Mouse (Mus musculus): Measurements from ENCODE around the gene Cntn5. TPM values are rescaled to one million over a fixed set of nuclear protein-coding genes. Genes with fewer than 3 reads are reported as not detected.

The Cntn5 gene
- polyA plus RNA-seq (2014; fragmentation: Nextera tagmentation; extraction: Ambion mirVana), result 1.7 and 2.0 TPM in 2 replicates

DNA sequence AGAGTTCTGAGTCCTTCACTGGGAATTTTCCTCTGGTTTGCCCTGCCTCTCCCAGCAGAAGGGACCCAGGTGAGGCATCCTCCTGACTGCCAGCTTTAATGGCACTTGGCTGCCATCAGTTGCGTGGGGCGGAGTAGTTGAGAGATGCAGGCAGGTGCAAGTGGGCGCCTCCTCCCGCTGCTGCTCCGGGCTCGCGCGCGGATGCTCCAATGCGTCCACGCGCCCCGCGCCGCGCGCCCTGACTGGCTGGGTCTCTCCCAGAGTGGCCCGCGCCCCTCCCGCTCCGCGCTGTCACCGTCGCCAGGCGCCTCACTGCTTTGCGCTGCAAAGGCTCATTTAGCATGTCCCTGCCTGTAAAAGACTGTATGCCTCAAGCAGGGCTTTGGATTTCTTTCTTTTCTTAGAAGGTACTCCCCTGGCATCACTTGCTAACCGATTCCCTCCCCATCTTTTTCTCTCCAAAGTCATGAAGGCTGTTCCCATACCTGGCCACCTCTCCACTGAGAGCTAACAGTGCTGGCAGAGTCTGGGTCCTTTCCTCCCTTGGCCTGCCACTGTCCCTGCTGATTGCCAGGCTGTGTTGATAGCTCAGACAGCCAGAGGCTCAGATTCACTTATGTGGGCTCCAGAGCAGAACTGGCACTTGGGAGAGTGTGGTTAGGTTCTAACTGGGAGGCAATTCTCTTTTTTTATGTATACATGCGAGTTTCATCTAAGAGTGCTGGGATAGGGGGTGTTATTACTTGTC lies at the start of gene Cntn5:
TSS of gene Cntn5 (minus strand) at position 160 of the 748 bp plus-strand sequence.
- Histone ChIP-seq H3K27ac (ENCODE audit: low read depth, low read length) (no peak within 1 kb of the TSS), H3K4me1 (ENCODE audit: control insufficient read depth, insufficient read depth, low read length) (peaks cover 3% of the 10 kb centered on the region; the same call in 1 of the 2 replicates), H3K9me3 (ENCODE audit: control insufficient read depth, low read length) (no peaks in the 10 kb centered on the region), H3K27me3 (ENCODE audit: control insufficient read depth, insufficient read depth, low read length) (no peaks in the 10 kb centered on the region), H3K4me3 (ENCODE audit: low read depth, low read length) (peak within 1 kb of the TSS; percentile 35), H3K4me2 (peak within 1 kb of the TSS; percentile 77), H3K9ac (ENCODE audit: low read length) (peak within 1 kb of the TSS; percentile 55; the same call in 1 of the 2 replicates), H3K36me3 (ENCODE audit: control insufficient read depth, insufficient read depth, low read length) (no peaks in the 10 kb centered on the region)
- DNase-seq (ENCODE audit: low spot score, missing footprints), result peak; percentile 89
- ATAC-seq (ENCODE audit: low FRiP score), result peak; percentile 85
- WGBS, result 4% methylated on average over 27 of the region's 28 CpGs

DNA sequence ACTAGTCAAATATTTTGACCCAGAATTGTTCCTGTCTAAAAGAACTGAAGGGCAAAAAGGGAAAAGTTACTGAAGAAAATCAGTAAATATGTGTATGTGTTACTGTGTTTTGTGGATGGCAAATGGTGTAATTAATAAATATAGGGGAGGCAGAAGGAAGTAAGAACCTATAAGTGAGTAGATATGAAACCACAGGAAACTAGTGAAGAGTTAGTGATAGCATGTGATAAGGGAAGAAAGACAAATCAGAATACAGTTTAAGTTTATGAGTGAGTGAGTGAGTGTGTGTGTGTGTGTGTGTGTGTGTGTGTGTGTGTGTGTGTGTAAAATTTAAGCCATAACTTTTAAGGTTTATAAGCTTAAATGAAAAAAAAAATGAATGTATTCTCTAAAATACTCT lies 45.9 kb upstream of the Cntn5 start:
- Histone ChIP-seq H3K4me1 (ENCODE audit: control insufficient read depth, insufficient read depth, low read length) (no peaks in the 10 kb centered on the region), H3K9ac (ENCODE audit: low read length) (no peak overlapping the region), H3K36me3 (ENCODE audit: control insufficient read depth, insufficient read depth, low read length) (no peaks in the 10 kb centered on the region), H3K27me3 (ENCODE audit: control insufficient read depth, insufficient read depth, low read length) (no peaks in the 10 kb centered on the region), H3K9me3 (ENCODE audit: control insufficient read depth, low read length) (no peaks in the 10 kb centered on the region), H3K4me2 (no peak overlapping the region), H3K4me3 (ENCODE audit: low read depth, low read length) (no peak overlapping the region), H3K27ac (ENCODE audit: low read depth, low read length) (no peak overlapping the region)
- no peak for DNase-seq (ENCODE audit: low spot score, missing footprints)
- no peak for ATAC-seq (ENCODE audit: low FRiP score)

DNA sequence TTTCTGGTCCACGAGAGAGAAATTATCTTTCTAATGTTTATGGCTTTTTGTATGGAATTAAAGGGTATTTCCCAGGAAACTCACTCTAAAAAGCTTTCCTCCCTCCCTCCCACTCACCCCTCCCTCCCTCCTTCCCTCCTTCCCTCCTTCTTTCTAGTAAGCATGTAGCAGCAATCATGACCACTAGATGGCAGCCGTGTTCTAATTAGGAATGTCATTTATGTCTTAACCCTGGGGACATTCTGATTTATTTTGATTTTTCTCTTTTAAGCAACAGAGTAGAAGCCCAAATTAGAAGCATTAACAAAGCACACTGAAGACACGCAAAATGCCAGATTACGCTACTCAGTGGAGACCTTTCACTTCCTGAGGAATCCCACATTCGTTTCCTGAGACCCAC lies 5.0 kb upstream of the Cntn5 start:
- Histone ChIP-seq H3K9ac (ENCODE audit: low read length) (no peak overlapping the region), H3K4me2 (no peak overlapping the region), H3K27ac (ENCODE audit: low read depth, low read length) (no peak overlapping the region), H3K27me3 (ENCODE audit: control insufficient read depth, insufficient read depth, low read length) (no peaks in the 10 kb centered on the region), H3K36me3 (ENCODE audit: control insufficient read depth, insufficient read depth, low read length) (no peaks in the 10 kb centered on the region), H3K4me3 (ENCODE audit: low read depth, low read length) (no peak overlapping the region), H3K9me3 (ENCODE audit: control insufficient read depth, low read length) (no peaks in the 10 kb centered on the region), H3K4me1 (ENCODE audit: control insufficient read depth, insufficient read depth, low read length) (no peaks in the 10 kb centered on the region)
- DNase-seq (ENCODE audit: low spot score, missing footprints) (peak; percentile 97), ATAC-seq (ENCODE audit: low FRiP score) (peak; percentile 68)
- 27% methylated on average over 5 of the region's 5 CpGs for WGBS

DNA sequence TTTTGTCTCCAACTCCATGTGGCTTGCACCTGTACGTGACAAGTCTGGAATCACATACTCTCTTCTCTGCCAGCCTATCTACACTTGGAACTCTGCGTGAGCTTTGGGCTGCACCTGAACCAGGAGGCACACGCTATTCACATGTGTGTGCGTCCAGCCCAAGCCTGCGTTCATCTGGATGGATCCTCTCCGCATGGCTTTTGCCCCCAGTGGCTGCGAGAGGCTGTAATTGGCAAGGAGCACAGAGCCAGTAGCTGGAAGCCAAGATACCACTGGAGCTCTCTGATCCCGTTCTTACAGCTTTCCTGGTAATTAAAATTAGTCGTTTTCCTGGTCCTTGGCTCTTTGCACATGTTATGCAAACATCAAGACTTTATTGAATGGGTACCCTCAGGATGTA lies 1.1 kb upstream of the Cntn5 start:
- Histone ChIP-seq H3K4me1 (ENCODE audit: control insufficient read depth, insufficient read depth, low read length) (peaks cover 3% of the 10 kb centered on the region; the same call in 1 of the 2 replicates), H3K27ac (ENCODE audit: low read depth, low read length) (no peak overlapping the region), H3K9ac (ENCODE audit: low read length) (no peak overlapping the region), H3K4me3 (ENCODE audit: low read depth, low read length) (no peak overlapping the region), H3K27me3 (ENCODE audit: control insufficient read depth, insufficient read depth, low read length) (no peaks in the 10 kb centered on the region), H3K36me3 (ENCODE audit: control insufficient read depth, insufficient read depth, low read length) (no peaks in the 10 kb centered on the region), H3K9me3 (ENCODE audit: control insufficient read depth, low read length) (no peaks in the 10 kb centered on the region), H3K4me2 (no peak overlapping the region)
- WGBS, result 78% methylated on average over 9 of the region's 9 CpGs
- ATAC-seq (ENCODE audit: low FRiP score), result no peak
- DNase-seq (ENCODE audit: low spot score, missing footprints), result no peak

DNA sequence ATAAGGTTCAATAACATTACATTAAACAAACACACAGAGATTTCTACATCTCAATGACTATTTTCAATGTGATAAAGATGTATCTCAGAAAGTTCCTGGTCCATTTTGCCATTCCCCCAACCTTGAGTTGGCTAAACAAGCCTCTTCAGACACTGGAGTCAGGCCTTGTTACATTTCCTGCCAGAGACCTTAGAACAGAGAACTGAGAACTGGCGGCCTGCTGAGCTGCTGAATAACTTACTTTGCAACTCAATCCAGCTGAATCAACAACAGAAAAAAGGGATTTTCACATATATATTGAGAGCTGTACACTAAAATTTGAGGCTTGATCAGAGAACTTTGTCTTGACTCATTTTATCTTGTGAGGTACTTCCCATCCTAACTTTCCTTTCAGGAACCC lies 24.8 kb downstream of the Cntn5 start:
- H3K9ac ChIP-seq (ENCODE audit: low read length), result no peak overlapping the region
- H3K27ac ChIP-seq (ENCODE audit: low read depth, low read length), result no peak overlapping the region
- H3K9me3 ChIP-seq (ENCODE audit: control insufficient read depth, low read length), result no peaks in the 10 kb centered on the region
- H3K4me3 ChIP-seq (ENCODE audit: low read depth, low read length), result no peak overlapping the region
- ATAC-seq (ENCODE audit: low FRiP score) (no peak), DNase-seq (ENCODE audit: low spot score, missing footprints) (no peak)
- no peaks in the 10 kb centered on the region for H3K27me3 ChIP-seq (ENCODE audit: control insufficient read depth, insufficient read depth, low read length)
- no peak overlapping the region for H3K4me2 ChIP-seq
- no peaks in the 10 kb centered on the region for H3K4me1 ChIP-seq (ENCODE audit: control insufficient read depth, insufficient read depth, low read length)
- H3K36me3 ChIP-seq (ENCODE audit: control insufficient read depth, insufficient read depth, low read length), result no peaks in the 10 kb centered on the region
- 42% methylated on average over 1 of the region's 1 CpGs for WGBS

DNA sequence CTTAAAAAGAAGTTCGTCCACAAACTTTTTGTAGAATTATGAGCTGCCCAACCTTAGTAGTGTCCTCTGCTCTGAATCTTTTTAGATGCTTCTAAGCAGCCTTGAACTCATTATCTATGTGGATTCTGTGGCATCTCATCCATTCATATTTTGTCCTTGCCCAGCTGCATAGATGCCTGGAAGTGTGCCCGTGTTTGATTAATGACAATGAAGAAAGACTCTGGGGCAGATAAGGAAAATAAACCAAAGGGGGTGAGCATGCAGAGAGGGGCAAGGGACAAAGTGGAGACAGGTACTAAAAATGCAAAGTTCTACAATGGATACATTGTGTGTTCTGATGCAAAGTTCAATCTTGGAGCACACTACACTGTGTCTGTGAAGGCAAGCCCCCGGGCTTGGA lies 30.7 kb downstream of the Cntn5 start:
- Histone ChIP-seq H3K4me1 (ENCODE audit: control insufficient read depth, insufficient read depth, low read length) (no peaks in the 10 kb centered on the region), H3K9me3 (ENCODE audit: control insufficient read depth, low read length) (no peaks in the 10 kb centered on the region), H3K27me3 (ENCODE audit: control insufficient read depth, insufficient read depth, low read length) (no peaks in the 10 kb centered on the region), H3K27ac (ENCODE audit: low read depth, low read length) (no peak overlapping the region), H3K4me3 (ENCODE audit: low read depth, low read length) (no peak overlapping the region), H3K4me2 (no peak overlapping the region), H3K36me3 (ENCODE audit: control insufficient read depth, insufficient read depth, low read length) (no peaks in the 10 kb centered on the region), H3K9ac (ENCODE audit: low read length) (no peak overlapping the region)
- no peak for DNase-seq (ENCODE audit: low spot score, missing footprints)
- 79% methylated on average over 3 of the region's 3 CpGs for WGBS
- ATAC-seq (ENCODE audit: low FRiP score), result no peak

DNA sequence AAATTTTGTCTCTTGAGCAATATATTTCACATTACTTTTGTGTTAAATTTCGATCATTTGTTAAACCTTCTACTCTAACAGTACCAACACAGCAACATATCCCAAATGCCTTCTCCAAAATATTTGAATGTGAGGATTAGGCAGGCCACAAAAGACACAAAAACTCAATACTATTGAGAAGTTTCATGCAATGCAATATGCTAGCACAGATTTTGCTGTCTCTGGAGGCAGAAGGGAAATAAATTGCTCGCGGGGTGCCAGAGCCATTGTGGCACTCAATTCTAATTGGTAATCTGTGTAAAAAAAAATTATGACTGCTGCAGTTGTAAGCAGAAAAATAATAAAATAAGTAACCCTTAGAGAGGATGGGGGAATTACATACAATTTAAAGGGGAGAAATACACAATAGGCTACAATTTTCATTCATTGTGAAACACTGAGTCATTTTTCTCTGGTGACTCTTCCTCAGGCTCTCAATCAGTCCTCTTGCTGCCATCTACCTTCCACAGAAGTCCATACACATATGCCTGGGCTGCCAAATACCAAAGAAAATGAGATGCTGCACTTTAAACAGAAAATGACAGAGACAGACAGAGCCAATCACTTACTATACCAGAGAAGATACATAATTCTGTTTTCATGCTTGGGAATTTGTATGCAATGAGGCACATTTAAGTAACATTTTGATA lies 48.2 kb downstream of the Cntn5 start:
- Histone ChIP-seq H3K4me2 (no peak overlapping the region), H3K27me3 (ENCODE audit: control insufficient read depth, insufficient read depth, low read length) (no peaks in the 10 kb centered on the region), H3K4me1 (ENCODE audit: control insufficient read depth, insufficient read depth, low read length) (no peaks in the 10 kb centered on the region), H3K36me3 (ENCODE audit: control insufficient read depth, insufficient read depth, low read length) (no peaks in the 10 kb centered on the region), H3K9ac (ENCODE audit: low read length) (no peak overlapping the region), H3K4me3 (ENCODE audit: low read depth, low read length) (no peak overlapping the region), H3K9me3 (ENCODE audit: control insufficient read depth, low read length) (no peaks in the 10 kb centered on the region), H3K27ac (ENCODE audit: low read depth, low read length) (no peak overlapping the region)
- WGBS, result 95% methylated on average over 3 of the region's 3 CpGs
- DNase-seq (ENCODE audit: low spot score, missing footprints) (no peak), ATAC-seq (ENCODE audit: low FRiP score) (no peak)

DNA sequence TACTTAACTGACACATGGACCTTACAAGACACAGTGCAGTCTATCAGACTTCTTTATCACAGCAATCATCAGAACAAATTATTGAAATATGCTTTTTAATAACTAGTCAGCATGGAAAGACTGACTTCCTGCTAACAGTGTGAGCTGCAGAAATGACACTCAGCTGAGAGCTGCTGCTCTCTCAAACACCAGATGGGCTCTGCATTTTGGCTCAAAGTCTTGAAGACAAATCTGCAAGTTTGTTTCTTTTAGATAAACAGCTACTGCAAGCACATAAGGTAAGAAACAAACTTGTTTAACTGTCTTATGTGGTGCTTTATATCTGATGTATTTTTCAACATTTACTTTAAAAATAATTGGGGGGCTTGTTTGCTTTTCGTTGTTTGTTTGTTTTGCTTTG lies 87.9 kb downstream of the Cntn5 start:
- peak; percentile 33 for DNase-seq (ENCODE audit: low spot score, missing footprints)
- no peak for ATAC-seq (ENCODE audit: low FRiP score)
- Histone ChIP-seq H3K9ac (ENCODE audit: low read length) (no peak overlapping the region), H3K9me3 (ENCODE audit: control insufficient read depth, low read length) (no peaks in the 10 kb centered on the region), H3K27ac (ENCODE audit: low read depth, low read length) (no peak overlapping the region), H3K4me2 (no peak overlapping the region), H3K4me3 (ENCODE audit: low read depth, low read length) (no peak overlapping the region), H3K4me1 (ENCODE audit: control insufficient read depth, insufficient read depth, low read length) (no peaks in the 10 kb centered on the region), H3K36me3 (ENCODE audit: control insufficient read depth, insufficient read depth, low read length) (no peaks in the 10 kb centered on the region), H3K27me3 (ENCODE audit: control insufficient read depth, insufficient read depth, low read length) (no peaks in the 10 kb centered on the region)
- 74% methylated on average over 1 of the region's 1 CpGs for WGBS

DNA sequence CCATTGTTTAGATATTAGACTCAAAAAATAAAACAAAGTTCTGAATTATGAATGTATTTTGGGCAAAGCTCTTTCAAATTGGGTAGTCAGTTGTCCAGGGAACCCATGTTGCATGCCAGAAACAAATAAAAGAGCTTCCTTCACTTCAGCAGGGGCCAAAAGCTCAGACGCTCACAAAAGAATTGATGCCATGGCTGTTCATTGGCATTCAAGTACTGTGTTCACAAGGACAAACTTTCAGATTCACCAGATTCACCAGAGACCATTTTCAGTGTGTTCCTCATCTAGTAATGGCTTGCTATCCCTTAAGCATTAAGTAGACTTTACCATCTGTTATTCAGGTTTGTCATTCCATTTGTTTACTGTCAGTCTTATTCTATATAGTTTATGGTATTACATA lies 107.4 kb downstream of the Cntn5 start:
- H3K4me3 ChIP-seq (ENCODE audit: low read depth, low read length), result no peak overlapping the region
- DNase-seq (ENCODE audit: low spot score, missing footprints) (peak; percentile 60), ATAC-seq (ENCODE audit: low FRiP score) (no peak)
- H3K36me3 ChIP-seq (ENCODE audit: control insufficient read depth, insufficient read depth, low read length), result no peaks in the 10 kb centered on the region
- H3K9ac ChIP-seq (ENCODE audit: low read length), result no peak overlapping the region
- no peaks in the 10 kb centered on the region for H3K27me3 ChIP-seq (ENCODE audit: control insufficient read depth, insufficient read depth, low read length)
- H3K27ac ChIP-seq (ENCODE audit: low read depth, low read length), result no peak overlapping the region
- H3K4me1 ChIP-seq (ENCODE audit: control insufficient read depth, insufficient read depth, low read length), result no peaks in the 10 kb centered on the region
- H3K4me2 ChIP-seq, result no peak overlapping the region
- WGBS, result 81% methylated on average over 1 of the region's 1 CpGs
- H3K9me3 ChIP-seq (ENCODE audit: control insufficient read depth, low read length), result no peaks in the 10 kb centered on the region

Measured in midbrain, embryonic 11.5 days (tissue).